Mouse (Mus musculus) embryonic fibroblast, embryonic 13.5 days (primary cell): ENCODE results near the gene Ptpn6. TPM values are rescaled to one million over a fixed set of nuclear protein-coding genes. Genes with fewer than 3 reads are reported as not detected.

Source experiments
- H3K27ac ChIP-seq: 2 replicates; pipeline ENCODE4 v1.5.1; 2012; ENCODE audit warnings: low read length, control low read depth, inconsistent platforms; ENCODE audit not compliant: insufficient read depth
- H3K4me1 ChIP-seq: 2 replicates; pipeline ENCODE4 v1.6.1; 2011; ENCODE audit warnings: low read length; ENCODE audit not compliant: control insufficient read depth, insufficient read depth
- H3K4me3 ChIP-seq: 2 replicates; pipeline ENCODE4 v1.5.1; 2011; ENCODE audit warnings: mild to moderate bottlenecking, control low read depth, low read length; ENCODE audit not compliant: insufficient read depth
- CTCF ChIP-seq: IDR thresholded peaks from 2 replicates; pipeline ENCODE4 v1.5.1; 2011; ENCODE audit warnings: mild to moderate bottlenecking, control low read depth, low read length, moderate library complexity, borderline replicate concordance; ENCODE audit not compliant: insufficient read depth
- POLR2A ChIP-seq: IDR thresholded peaks from 2 replicates; pipeline ENCODE4 v1.6.1; 2011; ENCODE audit warnings: low read depth, mild to moderate bottlenecking, control low read depth, low read length, moderate library complexity
- polyA plus RNA-seq: library from polyadenylated mRNA; stranded (reverse); fragments of >200 nt; gene quantifications from 2 replicates; pipeline ENCODE4 v1.2.4, GENCODE M21; 2011; ENCODE audit warnings: low read depth; ENCODE audit not compliant: missing spikeins, insufficient read length

The Ptpn6 gene
- polyA plus RNA-seq, 1 experiment, result 4.3 TPM

DNA sequence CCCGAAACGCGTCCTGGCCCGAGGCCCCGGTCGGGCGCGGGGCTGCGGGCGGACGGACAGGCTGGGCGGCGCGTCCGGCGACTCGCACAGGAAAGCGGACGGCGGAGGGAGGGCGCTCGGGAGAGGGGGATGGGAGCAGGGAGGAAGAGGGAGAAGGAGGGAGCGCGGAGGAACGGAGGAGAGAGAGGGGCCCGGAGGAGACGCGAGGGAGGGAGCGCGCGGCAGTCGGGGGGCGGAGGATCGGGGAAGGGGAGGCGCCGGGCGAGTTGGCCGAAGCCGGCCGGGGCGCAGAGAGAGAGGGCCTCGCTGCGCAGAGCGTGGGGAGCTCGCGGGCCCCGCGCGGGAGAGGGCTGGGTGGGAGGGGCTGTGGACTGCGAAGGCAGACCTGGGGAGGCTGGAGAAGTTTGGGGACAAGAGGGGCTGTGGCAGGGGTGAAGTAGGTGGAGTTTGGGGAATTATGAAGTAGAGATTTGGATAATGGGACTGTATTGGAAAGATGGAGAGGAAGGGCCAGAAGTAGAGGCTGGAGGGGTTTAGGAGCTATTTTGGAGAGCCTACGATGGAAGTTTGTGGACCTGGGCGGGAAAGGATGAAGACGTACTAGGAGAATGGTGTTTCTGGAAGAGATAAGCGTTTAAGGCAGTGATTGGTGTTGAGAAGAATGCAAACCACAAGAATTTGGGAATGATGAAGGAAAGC is 18.3 kb upstream of the Ptpn6 start:
- TF ChIP-seq CTCF (no peak), POLR2A (peak; percentile 64)
- peak overlapping the region; percentile 53 for H3K4me3 ChIP-seq
- peak overlapping the region; percentile 99 for H3K27ac ChIP-seq
- H3K4me1 ChIP-seq, result peaks cover 9% of the 10 kb centered on the region

- TF ChIP-seq POLR2A (peak; percentile 70), CTCF (no peak)
- H3K27ac ChIP-seq, result peak within 1 kb of the TSS; percentile 99
Observed at GRCm38 (mm10) chr6:124755831-124756595, 17.5 kb upstream of the Ptpn6 start, which contains the start of the genes Gm45234 and Atn1. Gene Gm45234 (minus strand): TSS chr6:124756021. Gene Atn1 (minus strand): TSS chr6:124756524.

GRCm38 (mm10) chr6:124755306-124755705 is 16.8 kb upstream of the Ptpn6 start:
- Histone ChIP-seq H3K4me1 (peaks cover 9% of the 10 kb centered on the region), H3K27ac (peak overlapping the region; percentile 62), H3K4me3 (peak overlapping the region; percentile 77)
- TF ChIP-seq POLR2A (no peak), CTCF (no peak)

More at GRCm38 (mm10) chr6:124755831-124756595, 17.5 kb upstream of the Ptpn6 start, which contains the start of the genes Gm45234 and Atn1:
- H3K4me1 ChIP-seq, result peaks cover 9% of the 10 kb centered on the region
- peak within 1 kb of the TSS; percentile 77 for H3K4me3 ChIP-seq

DNA sequence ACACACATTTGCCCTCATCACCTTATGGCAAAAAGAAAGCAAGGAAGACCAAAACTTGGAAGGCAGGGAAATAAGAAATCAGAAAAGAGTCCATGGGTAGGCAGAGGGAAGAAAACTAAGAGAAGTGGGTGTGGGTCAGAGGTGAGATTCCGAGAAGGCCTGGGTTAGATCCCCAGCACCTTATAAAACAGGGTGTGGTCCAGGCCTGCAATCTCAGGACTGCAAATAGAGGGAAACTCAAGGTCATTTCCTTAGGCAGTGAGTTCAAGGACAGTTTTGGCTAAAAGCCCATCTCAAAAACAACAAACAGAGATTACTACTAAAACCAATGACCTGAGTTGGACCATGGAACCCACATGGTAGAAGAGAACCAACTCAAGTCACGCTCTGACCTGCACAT is 15.3 kb upstream of the Ptpn6 start:
- H3K27ac ChIP-seq, result no peak overlapping the region
- no peak overlapping the region for H3K4me3 ChIP-seq
- peaks cover 8% of the 10 kb centered on the region for H3K4me1 ChIP-seq
- no peak for TF ChIP-seq CTCF
- TF ChIP-seq POLR2A, result no peak

DNA sequence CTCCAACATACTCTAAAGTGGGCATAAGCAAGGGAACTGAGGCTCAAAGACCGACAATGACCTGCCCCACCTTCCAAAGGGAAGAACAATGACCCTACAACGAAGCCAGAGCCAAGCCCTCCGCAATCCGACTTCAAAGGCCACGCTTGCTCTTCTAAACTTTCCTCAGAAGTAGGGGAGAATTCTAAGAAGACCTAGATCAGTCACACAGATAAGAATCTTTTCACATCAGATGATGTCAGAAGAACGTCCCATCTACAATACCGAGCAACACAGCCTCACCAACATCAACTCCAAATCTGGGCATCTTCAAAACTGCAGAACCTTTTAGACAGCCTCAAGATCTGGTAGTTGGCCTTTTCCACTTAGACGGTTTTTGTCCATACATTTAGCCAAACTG is 11.9 kb upstream of the Ptpn6 start:
- TF ChIP-seq POLR2A (no peak), CTCF (no peak)
- peaks cover 3% of the 10 kb centered on the region; the same call in 1 of the 2 replicates for H3K4me1 ChIP-seq
- no peak overlapping the region for H3K27ac ChIP-seq
- H3K4me3 ChIP-seq, result no peak overlapping the region

- no peaks in the 10 kb centered on the region for H3K4me1 ChIP-seq
- TF ChIP-seq POLR2A (no peak), CTCF (no peak)
- no peak overlapping the region for H3K4me3 ChIP-seq
- no peak overlapping the region for H3K27ac ChIP-seq
Observed at GRCm38 (mm10) chr6:124746654-124747632, 8.4 kb upstream of the Ptpn6 start.

DNA sequence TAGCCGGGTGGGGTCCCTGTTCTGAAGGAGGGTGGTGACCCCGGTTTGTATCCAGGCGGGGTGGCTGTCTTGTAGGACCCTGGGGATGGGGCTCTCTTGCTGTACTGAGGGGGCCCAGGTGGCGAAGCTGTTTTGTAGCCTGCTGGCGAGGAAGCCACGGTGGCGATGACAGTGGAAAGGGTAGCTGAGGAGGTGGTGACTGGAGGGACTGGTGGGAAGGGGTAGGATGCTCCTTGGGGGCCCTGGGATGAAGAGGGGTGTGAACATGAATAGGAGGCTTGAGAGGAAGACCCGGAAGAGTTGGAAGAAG is 7.7 kb upstream of the Ptpn6 start:
- H3K27ac ChIP-seq, result no peak overlapping the region
- no peak overlapping the region for H3K4me3 ChIP-seq
- no peaks in the 10 kb centered on the region for H3K4me1 ChIP-seq
- TF ChIP-seq POLR2A, result no peak
- TF ChIP-seq CTCF, result no peak

DNA sequence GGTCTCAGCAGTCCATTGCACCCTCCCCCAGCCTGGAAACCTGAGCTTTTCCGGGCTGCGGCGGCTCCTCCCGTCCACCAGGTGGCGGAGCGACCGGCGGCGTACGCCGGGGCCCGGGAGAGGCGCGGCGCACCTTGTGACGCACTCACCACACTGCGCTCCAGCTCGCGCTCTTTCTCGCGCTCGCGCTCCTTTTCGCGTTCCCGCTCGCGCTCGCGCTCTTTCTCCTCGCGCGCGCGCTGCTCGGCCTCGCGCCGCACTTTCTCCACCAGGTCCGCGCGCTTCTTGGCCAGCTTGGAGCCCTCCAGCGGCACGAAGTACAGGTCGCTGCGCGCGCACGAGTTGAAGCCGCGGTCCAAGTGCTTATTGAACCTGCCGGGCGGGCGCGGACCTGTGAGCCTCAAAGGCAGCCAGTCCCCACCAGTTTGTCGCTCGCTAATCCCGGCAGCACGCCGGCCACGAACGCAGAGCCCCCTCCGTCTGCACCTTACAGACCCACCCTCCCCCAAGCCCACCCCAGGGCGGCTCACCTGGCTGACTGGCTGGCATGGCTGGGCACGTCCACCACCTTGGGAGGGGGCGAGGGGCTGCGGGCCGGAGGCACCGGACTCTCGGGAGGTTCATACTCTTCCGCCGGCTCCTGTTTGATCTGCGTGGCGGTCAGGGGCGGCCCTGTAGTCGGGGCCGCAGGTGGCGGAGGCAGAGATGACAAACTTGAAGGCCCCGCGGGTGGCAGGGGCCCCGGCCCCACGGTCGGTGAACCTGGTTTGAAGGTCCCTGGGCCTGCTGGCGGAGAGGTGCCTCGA is 7.2 kb upstream of the Ptpn6 start:
- no peaks in the 10 kb centered on the region for H3K4me1 ChIP-seq
- TF ChIP-seq CTCF, result peak; percentile 46; the same call in 1 of the 2 replicates
- TF ChIP-seq POLR2A, result no peak
- peak overlapping the region; percentile 9; the same call in 1 of the 2 replicates for H3K4me3 ChIP-seq
- no peak overlapping the region for H3K27ac ChIP-seq

GRCm38 (mm10) chr6:124744755-124745321 is 6.3 kb upstream of the Ptpn6 start:
- Histone ChIP-seq H3K4me1 (no peaks in the 10 kb centered on the region), H3K27ac (no peak overlapping the region), H3K4me3 (no peak overlapping the region)
- TF ChIP-seq CTCF (no peak), POLR2A (no peak)
